Mouse (Mus musculus): ENCODE data around the gene S100b.

DNA sequence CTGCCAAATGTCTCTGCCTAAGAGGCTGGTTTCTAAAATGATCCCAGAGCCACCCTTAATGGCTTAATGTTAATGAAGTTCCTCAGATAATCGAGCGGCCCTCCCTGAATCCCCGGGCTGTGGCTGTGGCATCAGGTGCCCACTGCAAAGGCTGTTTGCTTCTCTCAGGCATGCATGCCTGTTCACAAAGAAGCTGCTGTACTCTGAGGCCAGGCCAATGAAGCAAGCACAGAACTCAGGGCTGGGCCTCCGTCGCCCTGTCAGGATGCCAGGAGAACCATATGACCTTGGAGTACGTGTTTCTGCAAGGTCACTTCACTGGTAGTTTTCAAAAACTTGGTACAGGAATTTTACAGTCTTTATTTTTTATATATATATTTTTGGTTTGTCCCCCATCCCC is 2.0 kb downstream of the S100b start:
- TF ChIP-seq CTCF (IDR thresholded peaks at IDR 0.05; ENCODE audit: low read depth, low read length) (no peak), TAL1 (conservative IDR thresholded peaks at IDR 0.05; ENCODE audit: low read depth, low read length) (no peak), POLR2AphosphoS5 (IDR thresholded peaks at IDR 0.05; ENCODE audit: insufficient replicate concordance, low read depth, low read length) (no peak)
